Mouse (Mus musculus): ENCODE data around the gene Slc26a8. TPM values are rescaled to one million over a fixed set of nuclear protein-coding genes. Genes with fewer than 3 reads are reported as not detected.

Slc26a8 gene
- 0.94 and 1.7 TPM in 2 replicates for polyA plus RNA-seq (2012; rRNA removed)

DNA sequence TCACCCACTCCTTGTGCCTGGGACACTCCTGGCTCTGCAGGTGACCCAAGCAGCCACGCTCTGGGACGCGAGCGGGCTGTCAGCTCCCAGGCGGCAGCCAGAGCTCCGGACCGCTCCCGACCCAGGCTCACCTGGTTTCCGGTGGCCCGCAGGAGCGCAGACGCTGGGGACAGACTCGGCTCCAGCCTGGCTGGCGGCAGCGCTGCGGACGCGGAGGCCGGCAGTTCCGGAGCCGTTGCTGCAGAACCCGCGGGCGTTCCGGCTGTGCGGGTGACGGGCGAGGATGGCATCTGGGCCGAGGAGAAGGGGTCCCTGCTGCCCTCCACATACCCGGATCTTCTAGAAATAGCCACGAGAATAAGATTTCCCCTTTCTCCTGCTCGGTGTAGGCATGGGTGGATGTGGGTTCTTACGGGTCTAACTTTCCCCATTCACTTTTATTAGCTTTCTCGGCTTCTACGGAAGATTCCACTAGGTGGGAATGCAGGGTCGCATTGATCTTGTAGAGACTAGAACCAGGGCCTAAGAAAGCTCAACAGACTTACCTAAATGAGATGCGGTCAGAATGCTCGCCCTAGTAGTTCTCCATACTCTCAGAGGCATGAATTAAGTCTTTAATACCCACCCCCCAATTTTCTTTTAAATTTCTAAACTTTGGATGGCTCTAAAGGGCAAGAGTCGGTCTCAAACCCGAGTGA, at the start of gene Slc26a8:
Slc26a8 (minus strand) TSS at position 648 of the 698 bp plus-strand sequence.

DNA sequence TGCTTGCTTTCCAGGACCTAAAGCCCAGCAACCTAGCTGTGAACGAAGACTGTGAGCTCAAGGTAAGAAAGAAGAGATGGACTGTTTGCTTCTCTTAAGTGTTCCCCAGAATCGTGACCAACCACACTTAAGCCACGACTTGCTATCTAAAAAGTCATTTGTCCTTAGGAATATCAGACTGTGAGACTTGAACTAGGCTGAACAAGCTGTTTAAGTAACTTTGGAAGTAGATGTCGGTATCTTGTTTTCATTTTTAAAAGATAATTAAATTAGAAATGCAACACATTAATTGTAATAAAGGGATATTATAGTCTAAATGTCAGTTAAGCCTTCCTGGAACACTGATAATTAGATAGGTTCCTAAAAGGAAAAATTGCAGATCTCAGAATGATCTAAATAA, 35.8 kb upstream of the Slc26a8 start, which contains the start of gene AC170998.1:
AC170998.1 (plus strand) TSS at position 301 of the 400 bp plus-strand sequence.

DNA sequence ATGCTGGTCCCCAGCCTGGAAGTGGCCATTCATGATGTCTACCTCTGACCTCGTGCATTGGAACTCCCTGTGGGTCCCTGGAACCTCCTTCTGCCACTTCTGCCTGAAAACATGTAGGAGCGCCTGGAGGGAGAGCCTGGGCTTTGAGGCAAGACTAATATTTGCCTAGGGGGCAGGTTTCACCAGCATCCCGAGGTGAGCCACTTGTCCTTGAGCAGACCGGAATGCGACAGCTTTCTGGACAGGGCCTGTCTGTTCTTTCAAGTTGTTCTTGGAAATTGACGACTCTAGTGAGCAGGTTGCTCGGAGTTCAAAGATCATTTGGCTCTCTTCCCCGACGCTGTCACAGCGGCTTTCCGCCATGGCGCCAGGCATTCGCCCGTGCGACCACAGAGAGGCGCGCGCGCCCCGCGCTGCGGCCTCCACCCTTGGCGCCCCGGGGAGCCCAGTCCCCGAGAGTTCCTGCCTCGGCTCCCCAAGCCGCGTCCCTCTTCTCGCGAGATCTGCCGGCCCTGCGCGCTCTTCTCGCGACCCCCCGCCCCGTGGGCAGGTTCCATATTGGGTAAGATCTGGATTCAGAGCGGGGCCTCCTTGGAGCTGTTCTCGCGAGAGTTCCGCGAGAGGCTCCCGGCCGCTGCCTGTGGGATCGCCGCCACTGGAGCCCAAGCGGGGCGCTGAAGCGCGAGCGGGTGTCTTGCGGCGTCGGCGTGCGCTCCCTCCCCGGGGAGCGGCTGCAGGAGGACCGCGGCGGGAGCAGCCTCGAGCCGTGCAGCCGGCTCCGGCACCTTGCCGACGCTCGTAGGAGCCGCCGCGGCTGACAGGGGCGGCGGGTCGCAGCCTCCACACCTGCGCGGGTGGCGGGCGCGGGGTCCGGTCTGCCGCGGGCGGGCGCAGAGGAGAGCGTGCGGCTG, 998 bp upstream of the Slc26a8 start, which contains the start of gene Mapk14:
Mapk14 (plus strand) TSS at position 554 of the 911 bp plus-strand sequence.

DNA sequence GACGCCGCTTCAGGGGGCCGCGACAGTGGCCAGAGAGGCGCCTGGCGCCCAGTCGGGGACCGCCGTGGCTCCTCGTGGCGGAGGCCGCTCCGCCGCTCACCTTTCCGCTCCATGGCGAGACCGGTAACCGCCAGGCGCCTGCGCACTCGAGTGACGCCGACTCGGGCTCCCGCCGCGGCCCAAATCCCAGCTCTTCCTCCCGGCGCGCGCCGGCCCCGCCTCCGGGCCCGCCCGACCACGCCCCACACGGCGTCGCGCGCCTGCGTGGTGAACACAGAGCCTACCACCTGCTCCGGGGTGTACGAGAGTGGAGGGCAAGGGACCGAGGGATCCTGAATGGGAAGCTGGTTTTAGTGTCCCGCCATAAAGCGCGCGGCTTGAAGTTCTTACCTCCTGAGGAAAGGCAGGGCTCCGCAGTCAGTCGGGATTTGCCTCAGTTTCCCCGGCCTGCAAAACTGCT, 67.7 kb downstream of the Slc26a8 start, which contains the start of gene Srpk1:
Srpk1 (minus strand) TSS at position 410 of the 460 bp plus-strand sequence.

Other genes with a start within 250 kb of the Slc26a8 start
- 188 and 212 TPM in 2 replicates for gene Fkbp5, start 172.7 kb downstream of the Slc26a8 start, polyA plus RNA-seq (2012; rRNA removed)
- 0.14 and 0.32 TPM in 2 replicates for gene Armc12, start 159.4 kb downstream of the Slc26a8 start, polyA plus RNA-seq (2012; rRNA removed)
- not detected in 2 replicates for gene Clpsl2, start 140.8 kb downstream of the Slc26a8 start, polyA plus RNA-seq (2012; rRNA removed)
- 7.8 and 39.7 TPM in 2 replicates for gene Clps, start 129.5 kb downstream of the Slc26a8 start, polyA plus RNA-seq (2012; rRNA removed)
- not detected in 2 replicates for gene Lhfpl5, start 114.6 kb downstream of the Slc26a8 start, polyA plus RNA-seq (2012; rRNA removed)
- gene Srpk1, start 67.5 kb downstream of the Slc26a8 start, polyA plus RNA-seq (2012; rRNA removed): 23.2 and 29.3 TPM in 2 replicates
- 82.6 and 83.3 TPM in 2 replicates for gene Mapk14, start 1.1 kb upstream of the Slc26a8 start, polyA plus RNA-seq (2012; rRNA removed)
- gene AC170998.1, start 35.9 kb upstream of the Slc26a8 start, polyA plus RNA-seq (2012; rRNA removed): 0.56 and 0.62 TPM in 2 replicates
- 14.4 and 15.7 TPM in 2 replicates for gene Mapk13, start 79.1 kb upstream of the Slc26a8 start, polyA plus RNA-seq (2012; rRNA removed)
- gene Brpf3, start 110.9 kb upstream of the Slc26a8 start, polyA plus RNA-seq (2012; rRNA removed): 43.8 and 54.5 TPM in 2 replicates
- gene Pnpla1, start 168.2 kb upstream of the Slc26a8 start, polyA plus RNA-seq (2012; rRNA removed): 0.08 TPM in 1 of 2 replicates, not detected in the other
- 0.22 and 0.42 TPM in 2 replicates for gene 4930539E08Rik, start 225.1 kb upstream of the Slc26a8 start, polyA plus RNA-seq (2012; rRNA removed)

All from ovary, adult 2 months (tissue).